Mouse (Mus musculus) midbrain, embryonic 13.5 days (tissue): ENCODE measurements around the gene BC048403. TPM values are rescaled to one million over a fixed set of nuclear protein-coding genes. Genes with fewer than 3 reads are reported as not detected.
A peak's percentile ranks its signal among the peaks of the same experiment; 100 is the strongest.
"Not testable (repeated sequence)": the region's sequence is repeated elsewhere in the genome, so short reads cannot be mapped to it uniquely, and the experiment has no call there.

Experiments
- ATAC-seq: fragments of 200-750 bp; cut with Nextera tagmentation; 2 replicates; pipeline ENCODE4 v1.8.0; 2017; ENCODE audit warnings: mild to moderate bottlenecking, moderate TSS enrichment, moderate library complexity
- H3K27ac ChIP-seq: fragments of 300-500 bp; sonication (generic); 2 replicates; pipeline ENCODE4 v1.5.1; 2015; ENCODE audit warnings: inconsistent platforms, mild to moderate bottlenecking, moderate library complexity
- H3K27me3 ChIP-seq: fragments of 300-500 bp; sonication (generic); 2 replicates; pipeline ENCODE4 v1.6.1; 2015; ENCODE audit warnings: mild to moderate bottlenecking, inconsistent platforms
- H3K36me3 ChIP-seq: fragments of 300-500 bp; sonication (generic); 2 replicates; pipeline ENCODE4 v1.6.1; 2015; ENCODE audit warnings: mild to moderate bottlenecking, inconsistent platforms
- H3K4me1 ChIP-seq: fragments of 300-500 bp; sonication (generic); replicated peaks from 2 replicates; pipeline ENCODE4 v1.6.1; 2015; ENCODE audit warnings: inconsistent platforms
- H3K4me2 ChIP-seq: fragments of 300-500 bp; sonication (generic); replicated peaks from 2 replicates; pipeline ENCODE4 v1.6.1; 2015; ENCODE audit warnings: moderate library complexity, mild to moderate bottlenecking, inconsistent platforms
- H3K4me3 ChIP-seq: fragments of 300-500 bp; sonication (generic); replicated peaks from 2 replicates; pipeline ENCODE4 v1.5.1; 2015; ENCODE audit warnings: mild to moderate bottlenecking, inconsistent platforms
- H3K9ac ChIP-seq: fragments of 300-500 bp; sonication (generic); replicated peaks from 2 replicates; pipeline ENCODE4 v1.6.1; 2015; ENCODE audit warnings: mild to moderate bottlenecking, inconsistent platforms
- H3K9me3 ChIP-seq: fragments of 300-500 bp; sonication (generic); 2 replicates; pipeline ENCODE4 v1.6.1; 2016; ENCODE audit warnings: mild to moderate bottlenecking, inconsistent platforms
- WGBS: fragments of 180-500 bp; shearing (Covaris S2); methylation state at CpG from one replicate; pipeline ENCODE4 v1.1.7; 2015; 5-methylcytosine and 5-hydroxymethylcytosine counted together
- polyA plus RNA-seq: library from polyadenylated mRNA; unstranded; fragments of >200 nt; fragmentation: Nextera tagmentation; extraction: Ambion mirVana; gene quantifications from 2 replicates; pipeline ENCODE4 v1.2.1, GENCODE M21; 2015

The BC048403 gene
- polyA plus RNA-seq, 1 experiment from 2014 or later = 2.2 TPM

GRCm38 (mm10) chr10:121763191-121763590 is 23.5 kb downstream of the BC048403 start:
- H3K27ac ChIP-seq = no peak overlapping the region
- peaks cover 16% of the 10 kb centered on the region for H3K4me1 ChIP-seq
- no peak overlapping the region for H3K4me3 ChIP-seq
- no peak overlapping the region for H3K9ac ChIP-seq
- no peak for ATAC-seq
- peaks cover 15% of the 10 kb centered on the region; the same call in 1 of the 2 replicates for H3K27me3 ChIP-seq
- no peaks in the 10 kb centered on the region for H3K36me3 ChIP-seq
- whole genome bisulfite sequencing = 89% methylated on average over 10 of the region's 13 CpGs
- H3K9me3 ChIP-seq = no peaks in the 10 kb centered on the region
- H3K4me2 ChIP-seq = no peak overlapping the region

GRCm38 (mm10) chr10:121764469-121765173 is 24.9 kb downstream of the BC048403 start:
- 81% methylated on average over 13 of the region's 13 CpGs for WGBS
- Histone ChIP-seq H3K36me3 (no peaks in the 10 kb centered on the region), H3K27ac (peak overlapping the region; percentile 35), H3K9me3 (no peaks in the 10 kb centered on the region), H3K9ac (no peak overlapping the region), H3K4me3 (no peak overlapping the region), H3K4me1 (peaks cover 16% of the 10 kb centered on the region), H3K27me3 (peaks cover 17% of the 10 kb centered on the region; the same call in 1 of the 2 replicates), H3K4me2 (no peak overlapping the region)
- peak; percentile 68 for ATAC-seq

- Histone ChIP-seq H3K9me3 (no peaks in the 10 kb centered on the region), H3K27ac (peak overlapping the region; percentile 74), H3K4me1 (peaks cover 16% of the 10 kb centered on the region), H3K4me2 (no peak overlapping the region; the same call in 1 of the 2 replicates), H3K9ac (no peak overlapping the region), H3K27me3 (peaks cover 19% of the 10 kb centered on the region; the same call in 1 of the 2 replicates), H3K36me3 (no peaks in the 10 kb centered on the region), H3K4me3 (no peak overlapping the region)
- peak; percentile 97 for ATAC-seq
- WGBS = 27% methylated on average over 10 of the region's 10 CpGs
These were observed 25.7 kb downstream of the BC048403 start for GRCm38 (mm10) chr10:121765174-121766057.

GRCm38 (mm10) chr10:121767295-121767694 is 27.6 kb downstream of the BC048403 start:
- not testable (repeated sequence) for H3K4me3 ChIP-seq, H3K4me2 ChIP-seq, H3K9ac ChIP-seq, H3K9me3 ChIP-seq, H3K27ac ChIP-seq, ATAC-seq, H3K36me3 ChIP-seq
- Histone ChIP-seq H3K4me1 (peaks cover 18% of the 10 kb centered on the region), H3K27me3 (peaks cover 11% of the 10 kb centered on the region; the same call in 1 of the 2 replicates)
- 79% methylated on average over 3 of the region's 3 CpGs for WGBS

- H3K4me3 ChIP-seq = no peak overlapping the region
- no peaks in the 10 kb centered on the region for H3K36me3 ChIP-seq
- H3K9me3 ChIP-seq = no peaks in the 10 kb centered on the region
- H3K4me1 ChIP-seq = peaks cover 15% of the 10 kb centered on the region
- no peak overlapping the region for H3K4me2 ChIP-seq
- 93% methylated on average over 5 of the region's 5 CpGs for WGBS
- no peak overlapping the region for H3K9ac ChIP-seq
- H3K27ac ChIP-seq = no peak overlapping the region
- peaks cover 5% of the 10 kb centered on the region for H3K27me3 ChIP-seq
- ATAC-seq = no peak
These were observed 30.0 kb downstream of the BC048403 start for GRCm38 (mm10) chr10:121769711-121770110.

- 50% methylated on average over 20 of the region's 20 CpGs for WGBS
- Histone ChIP-seq H3K9ac (no peak overlapping the region), H3K4me2 (no peak overlapping the region), H3K27me3 (peaks cover 5% of the 10 kb centered on the region), H3K4me1 (peaks cover 3% of the 10 kb centered on the region; the same call in 1 of the 2 replicates), H3K27ac (no peak overlapping the region), H3K4me3 (no peak overlapping the region), H3K9me3 (no peaks in the 10 kb centered on the region), H3K36me3 (no peaks in the 10 kb centered on the region)
- ATAC-seq = no peak
These were observed 31.2 kb downstream of the BC048403 start for GRCm38 (mm10) chr10:121770624-121771577.

GRCm38 (mm10) chr10:121773813-121774212 is 34.1 kb downstream of the BC048403 start:
- 0 out of 2 replicates have a peak, but pooled peaks cover 2% of the 10 kb centered on the region for H3K4me1 ChIP-seq
- no peaks in the 10 kb centered on the region for H3K9me3 ChIP-seq
- no peak overlapping the region for H3K9ac ChIP-seq
- H3K27ac ChIP-seq = no peak overlapping the region
- peaks cover 5% of the 10 kb centered on the region for H3K27me3 ChIP-seq
- 87% methylated on average over 4 of the region's 4 CpGs for whole genome bisulfite sequencing
- no peak overlapping the region for H3K4me3 ChIP-seq
- H3K4me2 ChIP-seq = no peak overlapping the region
- H3K36me3 ChIP-seq = no peaks in the 10 kb centered on the region
- ATAC-seq = no peak

GRCm38 (mm10) chr10:121775990-121776389 is 36.3 kb downstream of the BC048403 start:
- 60% methylated on average over 3 of the region's 3 CpGs for WGBS
- H3K27me3 ChIP-seq = no peaks in the 10 kb centered on the region; the same call in 1 of the 2 replicates
- H3K27ac ChIP-seq = no peak overlapping the region
- no peaks in the 10 kb centered on the region for H3K9me3 ChIP-seq
- no peak for ATAC-seq
- H3K4me3 ChIP-seq = no peak overlapping the region
- H3K4me2 ChIP-seq = no peak overlapping the region
- H3K36me3 ChIP-seq = no peaks in the 10 kb centered on the region
- H3K9ac ChIP-seq = no peak overlapping the region
- H3K4me1 ChIP-seq = 0 out of 2 replicates have a peak, but pooled peaks cover 2% of the 10 kb centered on the region

GRCm38 (mm10) chr10:121781159-121781558 is 41.4 kb downstream of the BC048403 start:
- no peak overlapping the region for H3K4me2 ChIP-seq
- no peaks in the 10 kb centered on the region; the same call in 1 of the 2 replicates for H3K9me3 ChIP-seq
- WGBS = 55% methylated on average over 14 of the region's 14 CpGs
- H3K4me1 ChIP-seq = no peaks in the 10 kb centered on the region
- no peak overlapping the region for H3K9ac ChIP-seq
- H3K4me3 ChIP-seq = no peak overlapping the region
- H3K27ac ChIP-seq = no peak overlapping the region
- ATAC-seq = peak; percentile 40; the same call in 1 of the 2 replicates
- no peaks in the 10 kb centered on the region for H3K27me3 ChIP-seq
- peaks cover 39% of the 10 kb centered on the region for H3K36me3 ChIP-seq

- Histone ChIP-seq H3K9ac (no peak overlapping the region), H3K36me3 (peaks cover 48% of the 10 kb centered on the region), H3K4me2 (no peak overlapping the region), H3K27ac (no peak overlapping the region), H3K4me3 (no peak overlapping the region), H3K9me3 (no peaks in the 10 kb centered on the region; the same call in 1 of the 2 replicates), H3K4me1 (peaks cover 12% of the 10 kb centered on the region), H3K27me3 (no peaks in the 10 kb centered on the region)
- 84% methylated on average over 3 of the region's 3 CpGs for WGBS
- no peak for ATAC-seq
These were observed 48.8 kb downstream of the BC048403 start for GRCm38 (mm10) chr10:121788536-121788935.

GRCm38 (mm10) chr10:121790078-121790477 is 50.3 kb downstream of the BC048403 start:
- WGBS = 7% methylated on average over 6 of the region's 6 CpGs
- Histone ChIP-seq H3K4me1 (peaks cover 12% of the 10 kb centered on the region), H3K36me3 (peaks cover 45% of the 10 kb centered on the region), H3K9ac (no peak overlapping the region), H3K4me3 (no peak overlapping the region), H3K9me3 (no peaks in the 10 kb centered on the region), H3K27me3 (no peaks in the 10 kb centered on the region), H3K4me2 (no peak overlapping the region), H3K27ac (no peak overlapping the region)
- ATAC-seq = no peak
